Mouse (Mus musculus): ENCODE measurements at regions not wholly inside any gene's neighbourhood (a gene's known extent, or its start where the extent isn't known, plus 50 kb on each side); places are given as distances from the start of the nearest gene placed in this dataset.

GRCm38 (mm10) chr8:91865361-91865760, 63.5 kb upstream of the Irx3 start:
- no peak for TF ChIP-seq HCFC1 (IDR thresholded peaks at IDR 0.05; ENCODE audit: borderline replicate concordance, insufficient read depth, low read length)
- TF ChIP-seq MAFK (IDR thresholded peaks at IDR 0.05; ENCODE audit: insufficient read depth, low read depth, low read length): no peak
- no peak for TF ChIP-seq ZNF384 (IDR thresholded peaks at IDR 0.05; ENCODE audit: low read depth, low read length)
- TF ChIP-seq CHD2 (IDR thresholded peaks at IDR 0.05; ENCODE audit: low read depth, low read length): no peak
